Mouse (Mus musculus) ES-E14 (cell line): ENCODE results near the gene Cox4i2.

Experiments
- MAFK ChIP-seq: IDR thresholded peaks from 2 replicates; pipeline ENCODE4 v1.6.1; 2014; ENCODE audit warnings: mild to moderate bottlenecking, low read depth, low read length, inconsistent platforms; ENCODE audit not compliant: insufficient read depth
- ZNF384 ChIP-seq: IDR thresholded peaks from 2 replicates; pipeline ENCODE4 v1.6.1; 2012; ENCODE audit warnings: low read depth, low read length, inconsistent platforms

GRCm38 (mm10) chr2:152736090-152736601 lies 17.8 kb upstream of the Cox4i2 start, which contains the start of gene Id1:
- no peak for TF ChIP-seq ZNF384
- TF ChIP-seq MAFK: no peak
